Mouse (Mus musculus) hindbrain, postnatal 0 days (tissue): Measurements from ENCODE around the gene Prkg1. TPM values are rescaled to one million over a fixed set of nuclear protein-coding genes. Genes with fewer than 3 reads are reported as not detected.

Source experiments
- ATAC-seq: fragments of 200-750 bp; cut with Nextera tagmentation; 2 replicates; pipeline ENCODE4 v1.8.0; 2017; ENCODE audit warnings: mild to moderate bottlenecking, moderate TSS enrichment, moderate library complexity
- DNase-seq: peaks from one replicate; pipeline ENCODE4 v3.0.0-alpha.2; 2015; ENCODE audit warnings: low spot score
- H3K27ac ChIP-seq: fragments of 300-500 bp; sonication (generic); 2 replicates; pipeline ENCODE4 v1.5.1; 2014; ENCODE audit warnings: mild to moderate bottlenecking
- H3K27me3 ChIP-seq: fragments of 300-500 bp; sonication (generic); 2 replicates; pipeline ENCODE4 v1.6.1; 2014; ENCODE audit warnings: low read length, mixed read lengths; ENCODE audit not compliant: insufficient read depth
- H3K36me3 ChIP-seq: fragments of 300-500 bp; sonication (generic); 2 replicates; pipeline ENCODE4 v1.6.1; 2014; ENCODE audit warnings: low read length, mixed read lengths; ENCODE audit not compliant: insufficient read depth
- H3K4me1 ChIP-seq: fragments of 300-500 bp; sonication (generic); 2 replicates; pipeline ENCODE4 v1.6.1; 2014; ENCODE audit warnings: antibody characterized with exemption, low read length, mixed read lengths; ENCODE audit not compliant: insufficient read depth
- H3K4me2 ChIP-seq: fragments of 300-500 bp; sonication (generic); 2 replicates; pipeline ENCODE4 v1.6.1; 2014; ENCODE audit warnings: low read depth, mild to moderate bottlenecking, low read length, moderate library complexity, mixed read lengths
- H3K4me3 ChIP-seq: fragments of 300-500 bp; sonication (generic); 2 replicates; pipeline ENCODE4 v1.5.1; 2014; ENCODE audit warnings: low read length
- H3K9ac ChIP-seq: fragments of 300-500 bp; sonication (generic); replicated peaks from 2 replicates; pipeline ENCODE4 v1.6.1; 2014; ENCODE audit warnings: mild to moderate bottlenecking, low read length, moderate library complexity, mixed read lengths
- H3K9me3 ChIP-seq: fragments of 300-500 bp; sonication (generic); 2 replicates; pipeline ENCODE4 v1.6.1; 2016; ENCODE audit warnings: low read length, mixed read lengths
- CTCF ChIP-seq: IDR thresholded peaks from 2 replicates; pipeline ENCODE4 v1.5.1; 2016; ENCODE audit warnings: antibody characterized with exemption, control low read depth, low read depth
- WGBS: fragments of 180-500 bp; shearing (Covaris S2); extraction: QIAGEN DNeasy Blood & Tissue Kit; methylation state at CpG from one replicate; pipeline ENCODE4 v1.1.7; 2014; 5-methylcytosine and 5-hydroxymethylcytosine counted together
- polyA plus RNA-seq: library from polyadenylated mRNA; unstranded; fragments of >200 nt; fragmentation: Nextera tagmentation; extraction: Ambion mirVana; gene quantifications from 2 replicates; pipeline ENCODE4 v1.2.1, GENCODE M21; 2015
- total RNA-seq: library from RNA; depleted of rRNA; stranded (reverse); fragments of >200 nt; gene quantifications from 2 replicates; pipeline ENCODE4 v1.2.3, GENCODE M21; 2014

The Prkg1 gene
- total and polyA plus RNA-seq, 2 experiments from 2014 or later = 5.3 to 8.6 TPM

GRCm38 (mm10) chr19:31340898-31341297, 423.9 kb downstream of the Prkg1 start:
- H3K27ac ChIP-seq = no peak overlapping the region
- H3K4me2 ChIP-seq = no peak overlapping the region
- H3K36me3 ChIP-seq = no peaks in the 10 kb centered on the region
- H3K9me3 ChIP-seq = no peaks in the 10 kb centered on the region
- H3K4me3 ChIP-seq = no peak overlapping the region
- H3K4me1 ChIP-seq = no peaks in the 10 kb centered on the region
- DNase-seq (no peak), ATAC-seq (no peak)
- TF ChIP-seq CTCF = no peak
- H3K9ac ChIP-seq = no peak overlapping the region
- no peaks in the 10 kb centered on the region for H3K27me3 ChIP-seq
- WGBS = 51% methylated on average over 1 of the region's 1 CpGs

DNA sequence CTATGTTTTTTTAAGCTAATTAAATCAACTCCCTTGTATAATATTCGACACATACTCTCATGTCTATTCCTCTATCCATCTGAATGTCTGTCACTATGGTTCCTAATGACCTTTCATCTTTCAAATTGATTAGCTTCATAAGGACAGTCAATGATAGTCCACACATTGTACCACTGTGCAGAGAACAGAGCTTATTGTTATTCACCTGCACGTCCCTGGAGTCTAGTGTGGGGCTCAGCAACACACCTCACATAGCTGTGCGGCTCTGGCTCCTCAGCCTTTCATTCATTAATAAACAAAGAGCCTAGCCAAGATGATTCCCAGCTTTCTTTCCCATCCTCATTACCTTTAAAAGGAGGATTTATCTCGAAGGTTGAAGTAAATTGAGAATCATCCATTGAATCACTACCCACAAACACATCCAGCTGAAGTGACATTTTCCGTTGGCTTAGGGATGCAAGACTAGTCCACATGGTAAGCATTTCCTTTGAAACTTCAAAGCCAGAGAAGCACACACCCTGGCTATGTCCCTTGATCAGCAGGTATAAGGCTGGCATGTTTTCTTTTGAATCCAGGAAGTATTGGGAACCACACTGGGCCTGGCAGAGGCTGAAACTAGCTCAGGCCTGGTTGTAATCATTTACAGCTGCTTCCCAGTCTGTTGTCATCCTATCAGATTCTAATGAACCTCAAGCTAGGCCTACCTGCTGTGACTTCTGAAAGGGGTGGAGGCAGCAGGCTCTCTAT, 426.3 kb downstream of the Prkg1 start:
- no peak for ATAC-seq
- Histone ChIP-seq H3K9ac (no peak overlapping the region), H3K27me3 (no peaks in the 10 kb centered on the region), H3K27ac (no peak overlapping the region), H3K4me3 (no peak overlapping the region), H3K4me2 (no peak overlapping the region), H3K9me3 (no peaks in the 10 kb centered on the region), H3K36me3 (no peaks in the 10 kb centered on the region), H3K4me1 (no peaks in the 10 kb centered on the region)
- 66% methylated on average over 5 of the region's 5 CpGs for WGBS
- DNase-seq = no peak
- no peak for TF ChIP-seq CTCF

DNA sequence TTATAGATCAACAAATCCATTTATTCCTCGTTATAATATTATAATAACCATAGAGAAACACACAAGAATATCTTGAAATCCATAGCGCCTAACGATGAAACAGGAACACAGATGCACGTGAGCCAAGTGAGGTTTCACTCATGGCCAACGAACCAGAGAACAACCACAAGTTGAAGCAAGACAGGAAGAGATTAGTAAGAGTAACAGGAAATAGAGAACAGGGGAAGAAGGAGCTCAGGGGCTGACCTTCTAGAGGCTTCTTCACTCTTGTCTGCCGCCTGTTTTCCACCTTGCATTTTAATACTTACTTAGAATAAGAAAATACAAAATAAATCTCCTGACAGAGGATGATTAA, 427.0 kb downstream of the Prkg1 start:
- WGBS = 82% methylated on average over 6 of the region's 6 CpGs

DNA sequence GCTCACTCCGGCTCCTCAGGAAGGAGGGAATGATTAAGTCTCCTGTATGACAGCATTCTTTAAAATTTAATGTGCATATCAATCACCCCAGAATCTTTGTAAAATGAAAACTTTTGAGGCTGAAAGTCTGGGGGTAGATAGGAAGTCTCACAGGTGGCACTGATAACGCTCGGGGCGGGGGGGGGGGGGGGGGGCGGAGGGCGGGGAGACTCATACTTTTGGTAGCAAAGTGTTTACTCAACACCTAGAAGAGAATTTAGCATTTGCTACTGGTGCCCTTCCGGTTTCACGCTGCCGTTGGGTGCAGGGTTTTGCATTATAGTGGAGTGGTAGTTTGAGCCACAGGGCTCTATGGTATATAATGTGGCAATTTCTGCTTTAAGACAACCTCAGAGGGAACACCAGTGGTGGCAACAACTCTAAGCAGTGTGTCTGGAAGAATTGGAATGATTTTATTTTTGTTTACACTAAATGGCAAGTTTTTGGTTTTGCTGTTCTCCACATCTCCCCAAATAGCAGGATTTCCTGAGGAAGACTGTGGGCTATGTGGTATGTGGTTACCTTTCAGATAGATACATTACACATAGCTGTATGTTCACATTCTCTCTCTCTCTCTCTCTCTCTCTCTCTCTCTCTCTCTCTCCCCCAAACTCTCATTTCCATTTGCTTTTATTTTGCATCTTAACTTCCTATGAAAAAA, 427.5 kb downstream of the Prkg1 start:
- 83% methylated on average over 9 of the region's 9 CpGs for WGBS
- no peaks in the 10 kb centered on the region for H3K9me3 ChIP-seq

More for the DNA sequence above, 427.0 kb downstream of the Prkg1 start:
- Histone ChIP-seq H3K36me3 (no peaks in the 10 kb centered on the region), H3K4me2 (no peak overlapping the region), H3K27ac (no peak overlapping the region), H3K9ac (no peak overlapping the region), H3K27me3 (no peaks in the 10 kb centered on the region), H3K9me3 (no peaks in the 10 kb centered on the region), H3K4me1 (no peaks in the 10 kb centered on the region), H3K4me3 (no peak overlapping the region)
- no peak for TF ChIP-seq CTCF
- ATAC-seq (no peak), DNase-seq (no peak)

GRCm38 (mm10) chr19:31336381-31336780, 428.5 kb downstream of the Prkg1 start:
- no peak overlapping the region for H3K27ac ChIP-seq
- H3K4me1 ChIP-seq = no peaks in the 10 kb centered on the region
- H3K4me2 ChIP-seq = no peak overlapping the region
- 44% methylated on average over 3 of the region's 3 CpGs for WGBS
- H3K9me3 ChIP-seq = no peaks in the 10 kb centered on the region
- H3K36me3 ChIP-seq = no peaks in the 10 kb centered on the region
- no peak overlapping the region for H3K4me3 ChIP-seq
- TF ChIP-seq CTCF = no peak
- ATAC-seq = no peak
- DNase-seq = no peak
- H3K27me3 ChIP-seq = no peaks in the 10 kb centered on the region
- H3K9ac ChIP-seq = no peak overlapping the region

More for the DNA sequence above, 427.5 kb downstream of the Prkg1 start:
- no peak for DNase-seq
- Histone ChIP-seq H3K9ac (no peak overlapping the region), H3K36me3 (no peaks in the 10 kb centered on the region), H3K4me1 (no peaks in the 10 kb centered on the region), H3K4me3 (no peak overlapping the region), H3K4me2 (no peak overlapping the region), H3K27ac (no peak overlapping the region), H3K27me3 (no peaks in the 10 kb centered on the region)
- no peak for ATAC-seq
- no peak for TF ChIP-seq CTCF

- TF ChIP-seq CTCF = no peak
- Histone ChIP-seq H3K27ac (no peak overlapping the region), H3K27me3 (no peaks in the 10 kb centered on the region), H3K4me1 (no peaks in the 10 kb centered on the region), H3K9ac (no peak overlapping the region), H3K36me3 (no peaks in the 10 kb centered on the region), H3K4me3 (no peak overlapping the region), H3K9me3 (no peaks in the 10 kb centered on the region), H3K4me2 (no peak overlapping the region)
- DNase-seq (no peak), ATAC-seq (no peak)
- WGBS = 62% methylated on average over 5 of the region's 5 CpGs
Observed at GRCm38 (mm10) chr19:31329893-31330292, 434.9 kb downstream of the Prkg1 start.

GRCm38 (mm10) chr19:31304760-31305159, 460.1 kb downstream of the Prkg1 start:
- DNase-seq = no peak
- Histone ChIP-seq H3K36me3 (no peaks in the 10 kb centered on the region), H3K27ac (no peak overlapping the region), H3K9ac (no peak overlapping the region), H3K4me3 (no peak overlapping the region), H3K4me2 (no peak overlapping the region), H3K9me3 (no peaks in the 10 kb centered on the region), H3K27me3 (no peaks in the 10 kb centered on the region), H3K4me1 (no peaks in the 10 kb centered on the region)
- no peak for ATAC-seq
- no peak for TF ChIP-seq CTCF
- 91% methylated on average over 3 of the region's 3 CpGs for WGBS
